Mouse (Mus musculus) kidney, postnatal 0 days (tissue): ENCODE data around the gene Pon3. TPM values are rescaled to one million over a fixed set of nuclear protein-coding genes. Genes with fewer than 3 reads are reported as not detected.
"Not testable (repeated sequence)": the region's sequence is repeated elsewhere in the genome, so short reads cannot be mapped to it uniquely, and the experiment has no call there.

ENCODE experiments used
- ATAC-seq: fragments of 200-750 bp; cut with Nextera tagmentation; replicated peaks from 2 replicates; pipeline ENCODE4 v1.8.0; 2017; ENCODE audit warnings: low read depth, moderate number of reproducible peaks, moderate TSS enrichment, moderate library complexity; ENCODE audit not compliant: low FRiP score
- DNase-seq: peaks from one replicate; pipeline ENCODE4 v3.0.0-alpha.2; 2016; ENCODE audit warnings: low spot score
- H3K27ac ChIP-seq: fragments of 300-500 bp; sonication (generic); 2 replicates; pipeline ENCODE4 v1.5.1; 2014; ENCODE audit warnings: mild to moderate bottlenecking
- H3K27me3 ChIP-seq: fragments of 300-500 bp; sonication (generic); 2 replicates; pipeline ENCODE4 v1.6.1; 2014; ENCODE audit warnings: low read length, mixed read lengths; ENCODE audit not compliant: insufficient read depth
- H3K36me3 ChIP-seq: fragments of 300-500 bp; sonication (generic); 2 replicates; pipeline ENCODE4 v1.6.1; 2014; ENCODE audit warnings: low read length, mixed read lengths; ENCODE audit not compliant: insufficient read depth
- H3K4me1 ChIP-seq: fragments of 300-500 bp; sonication (generic); replicated peaks from 2 replicates; pipeline ENCODE4 v1.6.1; 2014; ENCODE audit warnings: antibody characterized with exemption, low read length, mixed read lengths; ENCODE audit not compliant: insufficient read depth
- H3K4me2 ChIP-seq: fragments of 300-500 bp; sonication (generic); 2 replicates; pipeline ENCODE4 v1.6.1; 2014; ENCODE audit warnings: mild to moderate bottlenecking, low read length, moderate library complexity, mixed read lengths
- H3K4me3 ChIP-seq: fragments of 300-500 bp; sonication (generic); replicated peaks from 2 replicates; pipeline ENCODE4 v1.5.1; 2014; ENCODE audit warnings: low read depth, low read length
- H3K9ac ChIP-seq: fragments of 300-500 bp; sonication (generic); 2 replicates; pipeline ENCODE4 v1.6.1; 2014; ENCODE audit warnings: low read depth, low read length
- H3K9me3 ChIP-seq: fragments of 300-500 bp; sonication (generic); replicated peaks from 2 replicates; pipeline ENCODE4 v1.6.1; 2016; ENCODE audit warnings: low read length, inconsistent platforms, mixed read lengths
- CTCF ChIP-seq: IDR thresholded peaks from 2 replicates; pipeline ENCODE4 v1.5.1; 2016; ENCODE audit warnings: antibody characterized with exemption, low read depth, mild to moderate bottlenecking, moderate library complexity
- WGBS: fragments of 180-500 bp; shearing (Covaris S2); extraction: QIAGEN DNeasy Blood & Tissue Kit; methylation state at CpG from one replicate; pipeline ENCODE4 v1.1.7; 2014; 5-methylcytosine and 5-hydroxymethylcytosine counted together
- polyA plus RNA-seq: library from polyadenylated mRNA; unstranded; fragments of >200 nt; fragmentation: Nextera tagmentation; extraction: Ambion mirVana; gene quantifications from 2 replicates; pipeline ENCODE4 v1.2.1, GENCODE M21; 2015

Pon3 gene
- polyA plus RNA-seq, 1 experiment from 2014 or later, result 13.1 TPM

- Histone ChIP-seq H3K9ac (no peak overlapping the region), H3K4me2 (no peak overlapping the region), H3K36me3 (no peaks in the 10 kb centered on the region), H3K4me3 (no peak overlapping the region), H3K4me1 (no peaks in the 10 kb centered on the region), H3K27ac (no peak overlapping the region), H3K27me3 (no peaks in the 10 kb centered on the region), H3K9me3 (no peaks in the 10 kb centered on the region)
- 88% methylated on average over 8 of the region's 8 CpGs for WGBS
- DNase-seq, result no peak
- no peak for TF ChIP-seq CTCF
- no peak for ATAC-seq
Measured at GRCm38 (mm10) chr6:5236843-5237371, 19.2 kb downstream of the Pon3 start.

- Histone ChIP-seq H3K4me1 (no peaks in the 10 kb centered on the region), H3K27me3 (no peaks in the 10 kb centered on the region), H3K4me2 (no peak overlapping the region), H3K36me3 (no peaks in the 10 kb centered on the region), H3K27ac (no peak overlapping the region), H3K9ac (no peak overlapping the region), H3K4me3 (no peak overlapping the region), H3K9me3 (no peaks in the 10 kb centered on the region)
- no peak for TF ChIP-seq CTCF
- 92% methylated on average over 3 of the region's 3 CpGs for WGBS
- DNase-seq, result no peak
- ATAC-seq, result no peak
Measured at GRCm38 (mm10) chr6:5234563-5234962, 21.5 kb downstream of the Pon3 start.

- H3K9me3 ChIP-seq, result no peaks in the 10 kb centered on the region
- H3K27me3 ChIP-seq, result no peaks in the 10 kb centered on the region
- no peak for TF ChIP-seq CTCF
- no peak overlapping the region for H3K4me2 ChIP-seq
- 94% methylated on average over 1 of the region's 1 CpGs for WGBS
- ATAC-seq, result no peak
- DNase-seq, result no peak
- no peaks in the 10 kb centered on the region for H3K36me3 ChIP-seq
- no peak overlapping the region for H3K27ac ChIP-seq
- no peaks in the 10 kb centered on the region for H3K4me1 ChIP-seq
- no peak overlapping the region for H3K4me3 ChIP-seq
- no peak overlapping the region for H3K9ac ChIP-seq
Measured at GRCm38 (mm10) chr6:5233812-5234211, 22.3 kb downstream of the Pon3 start.

GRCm38 (mm10) chr6:5232022-5232421 is 24.1 kb downstream of the Pon3 start:
- H3K27ac ChIP-seq, result no peak overlapping the region
- WGBS, result 90% methylated on average over 4 of the region's 4 CpGs

GRCm38 (mm10) chr6:5230261-5230660 is 25.8 kb downstream of the Pon3 start:
- H3K9me3 ChIP-seq, result no peaks in the 10 kb centered on the region
- WGBS, result 78% methylated on average over 5 of the region's 5 CpGs
- no peaks in the 10 kb centered on the region for H3K27me3 ChIP-seq
- no peak for TF ChIP-seq CTCF
- H3K27ac ChIP-seq, result no peak overlapping the region
- no peak overlapping the region for H3K4me3 ChIP-seq
- H3K36me3 ChIP-seq, result no peaks in the 10 kb centered on the region
- no peak for DNase-seq
- no peaks in the 10 kb centered on the region for H3K4me1 ChIP-seq
- no peak overlapping the region for H3K9ac ChIP-seq
- ATAC-seq, result no peak
- H3K4me2 ChIP-seq, result no peak overlapping the region

More at GRCm38 (mm10) chr6:5232022-5232421, 24.1 kb downstream of the Pon3 start:
- Histone ChIP-seq H3K36me3 (no peaks in the 10 kb centered on the region), H3K4me3 (no peak overlapping the region), H3K9ac (no peak overlapping the region), H3K4me1 (no peaks in the 10 kb centered on the region), H3K4me2 (no peak overlapping the region), H3K27me3 (no peaks in the 10 kb centered on the region), H3K9me3 (no peaks in the 10 kb centered on the region)
- TF ChIP-seq CTCF, result no peak
- ATAC-seq (no peak), DNase-seq (no peak)

- not testable (repeated sequence) for H3K4me3 ChIP-seq, H3K4me1 ChIP-seq, DNase-seq, H3K36me3 ChIP-seq, H3K27me3 ChIP-seq, H3K9ac ChIP-seq, H3K4me2 ChIP-seq, H3K27ac ChIP-seq, H3K9me3 ChIP-seq, ATAC-seq
- 84% methylated on average over 2 of the region's 2 CpGs for WGBS
Measured at GRCm38 (mm10) chr6:5223551-5223950, 32.5 kb downstream of the Pon3 start.

- H3K27me3 ChIP-seq, result no peaks in the 10 kb centered on the region
- no peak for TF ChIP-seq CTCF
- WGBS, result 83% methylated on average over 3 of the region's 3 CpGs
- no peaks in the 10 kb centered on the region for H3K4me1 ChIP-seq
- no peak overlapping the region for H3K27ac ChIP-seq
- H3K9me3 ChIP-seq, result no peaks in the 10 kb centered on the region
- H3K4me2 ChIP-seq, result no peak overlapping the region
- H3K36me3 ChIP-seq, result no peaks in the 10 kb centered on the region
- H3K4me3 ChIP-seq, result no peak overlapping the region
- no peak for DNase-seq
- no peak for ATAC-seq
- no peak overlapping the region for H3K9ac ChIP-seq
Measured at GRCm38 (mm10) chr6:5222080-5222479, 34.0 kb downstream of the Pon3 start.
